Mouse (Mus musculus): ENCODE measurements around the gene Ppm1a.

DNA sequence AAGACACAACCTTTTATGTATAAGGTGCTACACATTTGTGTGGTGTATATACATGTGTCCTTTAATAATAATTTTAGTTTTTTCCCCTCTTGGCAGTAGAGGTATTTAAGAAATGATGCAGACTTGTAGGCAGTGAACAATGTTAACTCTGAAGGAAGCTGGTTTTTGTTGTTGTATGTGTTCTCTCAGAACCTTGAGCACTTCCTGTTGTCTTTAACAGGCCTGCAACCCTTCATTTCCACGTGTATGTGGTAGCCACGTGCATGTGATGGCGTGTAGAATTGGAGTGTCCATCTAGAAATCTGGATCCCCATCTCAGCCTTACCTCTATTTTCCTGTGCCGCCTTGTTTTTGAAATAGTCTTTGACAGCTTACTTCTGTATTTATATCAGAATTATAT is 20.0 kb downstream of the Ppm1a start:
- TF ChIP-seq CTCF (IDR thresholded peaks at IDR 0.05; ENCODE audit: low read depth) (no peak), EP300 (IDR thresholded peaks at IDR 0.05; ENCODE audit: low read depth) (no peak)

Measured in heart, postnatal 0 days (tissue).